13 mouse cellular contexts compared by ENCODE assay signal in genomic region chr17:64141856-64142255, GRCm38 (mm10).
DNase-seq lines count a peak whose midpoint lies in the region; ATAC-seq lines count a peak whose summit lies in the region.
"Had no signal": no experiment of that assay in that cellular context is flagged by ENCODE, and none has a peak within 500 bp of the region (broad histone marks: within the 10 kb centered on the region; RNA-seq: fewer than 3 reads in every experiment).

No protein-coding gene starts in this region.

- 56% methylated on average over 9 of the region's 9 CpGs for WGBS in hindbrain, embryonic 14.5 days
- WGBS in hindbrain, embryonic 12.5 days, result 70% methylated on average over 9 of the region's 9 CpGs
- WGBS in embryonic facial prominence, embryonic 10.5 days, result 82% methylated on average over 9 of the region's 9 CpGs
- 46% methylated on average over 9 of the region's 9 CpGs for WGBS in heart, embryonic 11.5 days (ENCODE audit: insufficient replicate concordance)
- WGBS in midbrain, embryonic 13.5 days, result 68% methylated on average over 9 of the region's 9 CpGs

- H3K4me3 ChIP-seq in hindbrain, embryonic 14.5 days (replicated peaks; ENCODE audit: low read length), result no peak overlapping the region
- no peak overlapping the region for H3K4me3 ChIP-seq in hindbrain, embryonic 12.5 days
- H3K4me3 ChIP-seq in embryonic facial prominence, embryonic 10.5 days, result no peak overlapping the region
- H3K4me3 ChIP-seq in heart, embryonic 11.5 days (ENCODE audit: low read depth, low read length), result no peak overlapping the region
- H3K4me3 ChIP-seq in midbrain, embryonic 13.5 days (replicated peaks), result no peak overlapping the region
- H3K4me3 ChIP-seq: limb, embryonic 15.5 days; lung, embryonic 15.5 days had no signal

- H3K27ac ChIP-seq in hindbrain, embryonic 14.5 days, result no peak overlapping the region
- no peak overlapping the region for H3K27ac ChIP-seq in hindbrain, embryonic 12.5 days
- no peak overlapping the region for H3K27ac ChIP-seq in embryonic facial prominence, embryonic 10.5 days (replicated peaks)
- H3K27ac ChIP-seq in heart, embryonic 11.5 days (ENCODE audit: low read depth, low read length), result peak overlapping the region; percentile 7; the same call in 1 of the 2 replicates
- peak overlapping the region; percentile 47 for H3K27ac ChIP-seq in midbrain, embryonic 13.5 days
- H3K27ac ChIP-seq: limb, embryonic 15.5 days; lung, embryonic 15.5 days had no signal

- H3K9ac ChIP-seq in hindbrain, embryonic 14.5 days, result no peak overlapping the region
- no peak overlapping the region for H3K9ac ChIP-seq in hindbrain, embryonic 12.5 days
- no peak overlapping the region for H3K9ac ChIP-seq in heart, embryonic 11.5 days (ENCODE audit: low read depth, low read length)
- no peak overlapping the region for H3K9ac ChIP-seq in midbrain, embryonic 13.5 days (replicated peaks)
- H3K9ac ChIP-seq: limb, embryonic 15.5 days; lung, embryonic 15.5 days had no signal

- no peak overlapping the region for H3K4me2 ChIP-seq in hindbrain, embryonic 14.5 days (replicated peaks)
- H3K4me2 ChIP-seq in hindbrain, embryonic 12.5 days (replicated peaks), result no peak overlapping the region
- no peak overlapping the region; the same call in 1 of the 2 replicates for H3K4me2 ChIP-seq in heart, embryonic 11.5 days
- H3K4me2 ChIP-seq in midbrain, embryonic 13.5 days (replicated peaks), result no peak overlapping the region
- H3K4me2 ChIP-seq: limb, embryonic 15.5 days; lung, embryonic 15.5 days had no signal

- DNase-seq in hindbrain, embryonic 14.5 days (ENCODE audit: low spot score), result no peak
- DNase-seq in embryonic facial prominence, embryonic 10.5 days (ENCODE audit: low spot score), result peak; percentile 7
- no peak for DNase-seq in spleen, postnatal 4 days (ENCODE audit: low spot score in 2 of 2)
- no peak for DNase-seq in left cerebral cortex, postnatal 36 days (ENCODE audit: low spot score in 2 of 2)
- DNase-seq: cerebellum, adult 9-11 months; thymus, postnatal 4 days had no signal

- H3K9me3 ChIP-seq in hindbrain, embryonic 14.5 days (ENCODE audit: control insufficient read depth, low read length), result no peaks in the 10 kb centered on the region
- H3K9me3 ChIP-seq in hindbrain, embryonic 12.5 days (replicated peaks), result no peaks in the 10 kb centered on the region
- H3K9me3 ChIP-seq in embryonic facial prominence, embryonic 10.5 days, result no peaks in the 10 kb centered on the region
- no peaks in the 10 kb centered on the region for H3K9me3 ChIP-seq in heart, embryonic 11.5 days (replicated peaks; ENCODE audit: control insufficient read depth, low read length)
- no peaks in the 10 kb centered on the region for H3K9me3 ChIP-seq in midbrain, embryonic 13.5 days
- H3K9me3 ChIP-seq: limb, embryonic 15.5 days; lung, embryonic 15.5 days had no signal

- ATAC-seq in hindbrain, embryonic 14.5 days (ENCODE audit: low FRiP score), result 0 out of 2 replicates have a peak, but pooled peaks have one; percentile 35
- no peak for ATAC-seq in hindbrain, embryonic 12.5 days (ENCODE audit: low FRiP score)
- peak; percentile 75; the same call in 1 of the 2 replicates for ATAC-seq in heart, embryonic 11.5 days (replicated peaks; ENCODE audit: insufficient number of reproducible peaks, low FRiP score, low TSS enrichment)
- ATAC-seq in midbrain, embryonic 13.5 days, result peak; percentile 48; the same call in 1 of the 2 replicates
- ATAC-seq: CD4-positive, CD25-positive, alpha-beta regulatory T cell, adult 4 months; intestine, postnatal 0 days had no signal

- H3K4me1 ChIP-seq in hindbrain, embryonic 14.5 days (replicated peaks; ENCODE audit: control insufficient read depth, insufficient read depth, low read length), result peaks cover 16% of the 10 kb centered on the region
- H3K4me1 ChIP-seq in hindbrain, embryonic 12.5 days, result 0 out of 2 replicates have a peak, but pooled peaks cover 13% of the 10 kb centered on the region
- no peaks in the 10 kb centered on the region for H3K4me1 ChIP-seq in embryonic facial prominence, embryonic 10.5 days
- peaks cover 16% of the 10 kb centered on the region for H3K4me1 ChIP-seq in heart, embryonic 11.5 days (ENCODE audit: control insufficient read depth, insufficient read depth, low read length)
- peaks cover 24% of the 10 kb centered on the region for H3K4me1 ChIP-seq in midbrain, embryonic 13.5 days (replicated peaks)
- H3K4me1 ChIP-seq: limb, embryonic 15.5 days had no signal

- H3K36me3 ChIP-seq in hindbrain, embryonic 14.5 days (replicated peaks; ENCODE audit: control insufficient read depth, insufficient read depth), result peaks cover 27% of the 10 kb centered on the region; the same call in 1 of the 2 replicates
- 0 out of 2 replicates have a peak, but pooled peaks cover 12% of the 10 kb centered on the region for H3K36me3 ChIP-seq in hindbrain, embryonic 12.5 days
- H3K36me3 ChIP-seq in embryonic facial prominence, embryonic 10.5 days (replicated peaks), result peaks cover 29% of the 10 kb centered on the region
- H3K36me3 ChIP-seq in heart, embryonic 11.5 days (ENCODE audit: control insufficient read depth, insufficient read depth, low read length), result 0 out of 2 replicates have a peak, but pooled peaks cover 3% of the 10 kb centered on the region
- H3K36me3 ChIP-seq in midbrain, embryonic 13.5 days, result peaks cover 21% of the 10 kb centered on the region
- H3K36me3 ChIP-seq: lung, embryonic 15.5 days had no signal

- intact Hi-C loops in left cerebral cortex, postnatal 36 days (cut with DNase I), result no loop called here

- H3K27me3 ChIP-seq in hindbrain, embryonic 14.5 days (ENCODE audit: control insufficient read depth, insufficient read depth, low read length), result no peaks in the 10 kb centered on the region
- no peaks in the 10 kb centered on the region for H3K27me3 ChIP-seq in hindbrain, embryonic 12.5 days
- no peaks in the 10 kb centered on the region for H3K27me3 ChIP-seq in embryonic facial prominence, embryonic 10.5 days (replicated peaks; ENCODE audit: low read depth, poor library complexity, severe bottlenecking)
- H3K27me3 ChIP-seq in heart, embryonic 11.5 days (ENCODE audit: control insufficient read depth, insufficient read depth, low read length), result no peaks in the 10 kb centered on the region
- no peaks in the 10 kb centered on the region for H3K27me3 ChIP-seq in midbrain, embryonic 13.5 days
- H3K27me3 ChIP-seq: limb, embryonic 15.5 days; lung, embryonic 15.5 days had no signal

Comparison
In these comparisons a context has a peak if more than half of its experiments do, and no peak if none do; other contexts are left out.
1. H3K27ac ChIP-seq: peak in heart, embryonic 11.5 days (single experiment) and midbrain, embryonic 13.5 days (single experiment); none in hindbrain, embryonic 14.5 days (single experiment), hindbrain, embryonic 12.5 days (single experiment) and embryonic facial prominence, embryonic 10.5 days (single experiment).